Mouse (Mus musculus) MEL (cell line): ENCODE measurements at regions not wholly inside any gene's neighbourhood (a gene's known extent, or its start where the extent isn't known, plus 50 kb on each side); places are given as distances from the start of the nearest gene placed in this dataset.

ENCODE experiments used
- DNase-seq: peaks from one replicate; pipeline ENCODE4 v3.0.0; 2011; ENCODE audit warnings: low read depth, low spot score
- H3K27ac ChIP-seq: 2 replicates; pipeline ENCODE4 v1.5.1; 2012; ENCODE audit warnings: low read depth, mild to moderate bottlenecking, control low read depth, low read length, moderate library complexity; ENCODE audit not compliant: control insufficient read depth
- H3K27me3 ChIP-seq, 2 experiments: fragments of 150-350 bp in 1 of 2; sonication (generic) in 1 of 2; 2 replicates each; pipeline ENCODE4 v1.6.1; 2012; ENCODE audit warnings: low read length in 2 of 2, mild to moderate bottlenecking in 2 of 2, improper control_type of control experiment in 1 of 2, moderate library complexity in 1 of 2; ENCODE audit not compliant: insufficient read depth in 2 of 2, control insufficient read depth in 1 of 2
- H3K36me3 ChIP-seq, 2 experiments: 2 replicates each; pipeline ENCODE4 v1.6.1; 2012 to 2014; ENCODE audit warnings: low read length in 2 of 2, improper control_type of control experiment in 1 of 2, inconsistent platforms in 1 of 2, mild to moderate bottlenecking in 1 of 2; ENCODE audit not compliant: insufficient read depth in 2 of 2, control insufficient read depth in 1 of 2
- H3K4me1 ChIP-seq, 2 experiments: fragments of 150-350 bp in 1 of 2; sonication (generic) in 1 of 2; 2 replicates each; pipeline ENCODE4 v1.6.1; 2012; ENCODE audit warnings: low read length in 2 of 2, improper control_type of control experiment in 1 of 2, mild to moderate bottlenecking in 1 of 2; ENCODE audit not compliant: insufficient read depth in 2 of 2, control insufficient read depth in 1 of 2
- H3K4me3 ChIP-seq, 2 experiments: fragments of 150-350 bp in 1 of 2; sonication (generic) in 1 of 2; 2 replicates each; pipeline ENCODE4 v1.5.1; 2012; ENCODE audit warnings: low read depth in 2 of 2, low read length in 2 of 2, mild to moderate bottlenecking in 2 of 2, moderate library complexity in 2 of 2, control low read depth in 1 of 2, improper control_type of control experiment in 1 of 2; ENCODE audit not compliant: control insufficient read depth in 1 of 2, insufficient read depth in 1 of 2
- H3K79me2 ChIP-seq: 2 replicates; pipeline ENCODE4 v1.6.1; 2012; ENCODE audit warnings: mild to moderate bottlenecking, low read length, moderate library complexity; ENCODE audit not compliant: control insufficient read depth, poor library complexity, insufficient read depth
- H3K9ac ChIP-seq: 2 replicates; pipeline ENCODE4 v1.6.1; 2012; ENCODE audit warnings: low read depth, mild to moderate bottlenecking, control low read depth, low read length, moderate library complexity; ENCODE audit not compliant: control insufficient read depth, poor library complexity, severe bottlenecking
- H3K9me3 ChIP-seq: fragments of 150-350 bp; sonication (generic); replicated peaks from 2 replicates; pipeline ENCODE4 v1.6.1; 2012; ENCODE audit warnings: mild to moderate bottlenecking, low read length, improper control_type of control experiment, moderate library complexity; ENCODE audit not compliant: insufficient read depth
- BHLHE40 ChIP-seq: IDR thresholded peaks from 2 replicates; pipeline ENCODE4 v1.6.1; 2012; ENCODE audit warnings: low read depth, mild to moderate bottlenecking, inconsistent platforms, low read length, improper control_type of control experiment, borderline replicate concordance
- CHD1 ChIP-seq: IDR thresholded peaks from 2 replicates; pipeline ENCODE4 v1.6.1; 2012; ENCODE audit warnings: low read depth, mild to moderate bottlenecking, inconsistent platforms, low read length, improper control_type of control experiment
- E2F4 ChIP-seq: IDR thresholded peaks from 2 replicates; pipeline ENCODE4 v1.6.1; 2011; ENCODE audit warnings: low read depth, low read length, improper control_type of control experiment, borderline replicate concordance
- ELF1 ChIP-seq: IDR thresholded peaks from 2 replicates; pipeline ENCODE4 v1.6.1; 2014; ENCODE audit warnings: low read depth, mild to moderate bottlenecking, inconsistent platforms, low read length, improper control_type of control experiment, moderate library complexity
- ETS1 ChIP-seq: IDR thresholded peaks from 2 replicates; pipeline ENCODE4 v1.6.1; 2012; ENCODE audit warnings: low read depth, mild to moderate bottlenecking, inconsistent platforms, low read length, improper control_type of control experiment, moderate library complexity
- HCFC1 ChIP-seq: IDR thresholded peaks from 2 replicates; pipeline ENCODE4 v1.6.1; 2012; ENCODE audit warnings: low read depth, mild to moderate bottlenecking, inconsistent platforms, low read length, improper control_type of control experiment, moderate library complexity
- JUND ChIP-seq: IDR thresholded peaks from 2 replicates; pipeline ENCODE4 v1.6.1; 2011; ENCODE audit warnings: low read depth, mild to moderate bottlenecking, improper control_type of control experiment, low read length
- MAX ChIP-seq: IDR thresholded peaks from 2 replicates; pipeline ENCODE4 v1.6.1; 2011; ENCODE audit warnings: low read length, improper control_type of control experiment
- MAZ ChIP-seq: IDR thresholded peaks from 2 replicates; pipeline ENCODE4 v1.6.1; 2012; ENCODE audit warnings: low read depth, mild to moderate bottlenecking, inconsistent platforms, low read length, improper control_type of control experiment
- MXI1 ChIP-seq: IDR thresholded peaks from 2 replicates; pipeline ENCODE4 v1.6.1; 2011; ENCODE audit warnings: mild to moderate bottlenecking, low read depth, low read length, improper control_type of control experiment
- NRF1 ChIP-seq: IDR thresholded peaks from 2 replicates; pipeline ENCODE4 v1.6.1; 2014; ENCODE audit warnings: low read depth, mild to moderate bottlenecking, inconsistent platforms, low read length, improper control_type of control experiment, moderate library complexity; ENCODE audit not compliant: poor library complexity, insufficient read depth, severe bottlenecking
- POLR2A ChIP-seq, 2 experiments: IDR thresholded peaks; 2 replicates each; pipeline ENCODE4 v1.6.1; 2011 to 2012; ENCODE audit warnings: low read length in 2 of 2, mild to moderate bottlenecking in 2 of 2, control low read depth in 1 of 2, improper control_type of control experiment in 1 of 2, low read depth in 1 of 2, moderate library complexity in 1 of 2; ENCODE audit not compliant: control insufficient read depth in 1 of 2, insufficient read depth in 1 of 2, poor library complexity in 1 of 2
- POLR2AphosphoS2 ChIP-seq: IDR thresholded peaks from 2 replicates; pipeline ENCODE4 v1.6.1; 2011; ENCODE audit warnings: low read length, improper control_type of control experiment
- POLR2AphosphoS5 ChIP-seq: IDR thresholded peaks from 2 replicates; pipeline ENCODE4 v1.6.1; 2012; ENCODE audit warnings: low read depth, borderline replicate concordance, mild to moderate bottlenecking, inconsistent platforms, low read length, moderate library complexity, mixed read lengths
- RAD21 ChIP-seq: IDR thresholded peaks from 2 replicates; pipeline ENCODE4 v1.6.1; 2011; ENCODE audit warnings: mild to moderate bottlenecking, low read depth, low read length, improper control_type of control experiment
- TAL1 ChIP-seq: IDR thresholded peaks from 2 replicates; pipeline ENCODE4 v1.6.1; 2012; ENCODE audit warnings: mild to moderate bottlenecking, inconsistent platforms, low read length, moderate library complexity, mixed read lengths
- UBTF ChIP-seq: IDR thresholded peaks from 2 replicates; pipeline ENCODE4 v1.6.1; 2012; ENCODE audit warnings: low read depth, mild to moderate bottlenecking, inconsistent platforms, low read length, improper control_type of control experiment, moderate library complexity, borderline replicate concordance; ENCODE audit not compliant: insufficient read depth
- USF1 ChIP-seq: IDR thresholded peaks from 2 replicates; pipeline ENCODE4 v1.6.1; 2014; ENCODE audit warnings: low read depth, mild to moderate bottlenecking, inconsistent platforms, low read length, improper control_type of control experiment, moderate library complexity
- ZKSCAN1 ChIP-seq: IDR thresholded peaks from 2 replicates; pipeline ENCODE4 v1.6.1; 2012; ENCODE audit warnings: low read depth, mild to moderate bottlenecking, inconsistent platforms, low read length, improper control_type of control experiment, moderate library complexity
- ZMIZ1 ChIP-seq: IDR thresholded peaks from 2 replicates; pipeline ENCODE4 v1.6.1; 2012; ENCODE audit warnings: low read depth, mild to moderate bottlenecking, inconsistent platforms, low read length, improper control_type of control experiment, moderate library complexity

GRCm38 (mm10) chr15:56479682-56480081, 997.7 kb downstream of the Slc22a22 start:
- Histone ChIP-seq H3K36me3 (no peaks in the 10 kb centered on the region), H3K27me3 (no peaks in the 10 kb centered on the region), H3K9ac (no peak overlapping the region), H3K79me2 (no peaks in the 10 kb centered on the region), H3K27ac (no peak overlapping the region), H3K4me3 (no peak overlapping the region), H3K9me3 (no peaks in the 10 kb centered on the region), H3K4me1 (no peaks in the 10 kb centered on the region)
- no peak for DNase-seq
- no peak for TF ChIP-seq BHLHE40
- no peak for TF ChIP-seq MAZ
- no peak for TF ChIP-seq TAL1
- no peak for TF ChIP-seq ZMIZ1
- TF ChIP-seq POLR2AphosphoS5: no peak
- no peak for TF ChIP-seq NRF1
- no peak for TF ChIP-seq HCFC1
- no peak for TF ChIP-seq E2F4
- no peak for TF ChIP-seq RAD21
- TF ChIP-seq ETS1: no peak
- no peak for TF ChIP-seq CHD1
- TF ChIP-seq ELF1: no peak
- no peak for TF ChIP-seq JUND
- no peak for TF ChIP-seq MAX
- no peak for TF ChIP-seq POLR2A (IDR thresholded peaks at IDR 0.05; ENCODE audit: control insufficient read depth in 1 of 2, insufficient read depth in 1 of 2, low read depth in 1 of 2, low read length in 2 of 2, poor library complexity in 1 of 2)
- no peak for TF ChIP-seq ZKSCAN1

- no peak overlapping the region for H3K27ac ChIP-seq
- TF ChIP-seq MXI1 (no peak), ZMIZ1 (no peak), NRF1 (no peak), UBTF (no peak), E2F4 (no peak), POLR2AphosphoS2 (no peak), JUND (no peak), USF1 (no peak), ZKSCAN1 (no peak), MAZ (no peak)
- no peak for DNase-seq
- no peaks in the 10 kb centered on the region for H3K79me2 ChIP-seq
- H3K27me3 ChIP-seq: no peaks in the 10 kb centered on the region
- H3K36me3 ChIP-seq: no peaks in the 10 kb centered on the region
- H3K4me1 ChIP-seq: no peaks in the 10 kb centered on the region
- H3K4me3 ChIP-seq: no peak overlapping the region
- H3K9ac ChIP-seq: no peak overlapping the region
- H3K9me3 ChIP-seq: no peaks in the 10 kb centered on the region
These were observed 998.4 kb downstream of the Slc22a22 start for GRCm38 (mm10) chr15:56479015-56479414.
